Mouse (Mus musculus): Measurements from ENCODE around the gene Tnip3. TPM values are rescaled to one million over a fixed set of nuclear protein-coding genes. Genes with fewer than 3 reads are reported as not detected.
A peak's percentile ranks its signal among the peaks of the same experiment; 100 is the strongest.

The Tnip3 gene
- total and polyA plus RNA-seq, 3 experiments: 0.78 to 2.7 (median 2.0) TPM

- Histone ChIP-seq H3K4me1 (ENCODE audit: control insufficient read depth, insufficient read depth, low read length) (peaks cover 7% of the 10 kb centered on the region), H3K9ac (ENCODE audit: low read depth, low read length) (no peak overlapping the region), H3K79me2 (replicated peaks; ENCODE audit: control insufficient read depth, insufficient read depth, low read length) (no peaks in the 10 kb centered on the region), H3K36me3 (ENCODE audit: control insufficient read depth, insufficient read depth, low read length) (peaks cover 9% of the 10 kb centered on the region), H3K4me3 (no peak overlapping the region), H3K27ac (no peak overlapping the region), H3K27me3 (ENCODE audit: control insufficient read depth, insufficient read depth, low read length) (no peaks in the 10 kb centered on the region)
- TF ChIP-seq CTCF (IDR thresholded peaks at IDR 0.05) (no peak), POLR2A (IDR thresholded peaks at IDR 0.05; ENCODE audit: insufficient read depth, low read depth, low read length) (no peak), EP300 (IDR thresholded peaks at IDR 0.05; ENCODE audit: insufficient read depth, low read depth, low read length) (no peak)
- intact Hi-C loops (cut with DNase I): no loop called here
- DNase-seq: no peak
- WGBS: 71% methylated on average over 1 of the region's 1 CpGs
Observed at GRCm38 (mm10) chr6:65588847-65589246, 63.7 kb downstream of the Tnip3 start.

GRCm38 (mm10) chr6:65590018-65590417 is 64.9 kb downstream of the Tnip3 start:
- WGBS: 74% methylated on average over 2 of the region's 2 CpGs
- no peak for TF ChIP-seq POLR2A (IDR thresholded peaks at IDR 0.05; ENCODE audit: insufficient read depth, low read depth, low read length)
- no peak for TF ChIP-seq CTCF (IDR thresholded peaks at IDR 0.05)
- TF ChIP-seq EP300 (IDR thresholded peaks at IDR 0.05; ENCODE audit: insufficient read depth, low read depth, low read length): no peak
- intact Hi-C loops (cut with DNase I): no loop called here
- Histone ChIP-seq H3K4me3 (no peak overlapping the region), H3K27ac (no peak overlapping the region), H3K4me1 (ENCODE audit: control insufficient read depth, insufficient read depth, low read length) (peaks cover 4% of the 10 kb centered on the region), H3K79me2 (replicated peaks; ENCODE audit: control insufficient read depth, insufficient read depth, low read length) (no peaks in the 10 kb centered on the region), H3K9ac (ENCODE audit: low read depth, low read length) (no peak overlapping the region), H3K36me3 (ENCODE audit: control insufficient read depth, insufficient read depth, low read length) (peaks cover 3% of the 10 kb centered on the region), H3K27me3 (ENCODE audit: control insufficient read depth, insufficient read depth, low read length) (no peaks in the 10 kb centered on the region)
- DNase-seq: no peak

DNA sequence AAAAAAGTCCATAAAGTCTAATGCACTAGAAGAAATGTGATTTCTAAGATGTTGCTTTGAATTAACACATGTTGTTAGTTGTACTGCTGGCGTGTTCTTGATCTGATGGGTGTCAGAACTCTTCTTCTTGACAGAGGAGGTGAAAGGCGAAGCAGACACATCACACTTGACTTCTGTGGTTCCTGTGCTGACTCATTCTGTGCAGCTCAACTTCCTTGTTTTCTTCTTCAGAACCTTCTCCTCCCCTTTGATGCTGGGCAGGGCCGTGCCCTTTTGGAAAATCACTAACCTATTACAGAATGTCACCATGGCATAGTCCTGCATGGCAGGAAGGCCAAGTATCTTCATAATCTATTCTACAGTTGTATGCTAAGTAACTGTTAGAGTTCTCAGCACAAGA is 69.1 kb downstream of the Tnip3 start:
- Histone ChIP-seq H3K79me2 (replicated peaks; ENCODE audit: control insufficient read depth, insufficient read depth, low read length) (no peaks in the 10 kb centered on the region), H3K9ac (ENCODE audit: low read depth, low read length) (no peak overlapping the region), H3K36me3 (ENCODE audit: control insufficient read depth, insufficient read depth, low read length) (no peaks in the 10 kb centered on the region), H3K27ac (no peak overlapping the region), H3K4me3 (no peak overlapping the region), H3K4me1 (ENCODE audit: control insufficient read depth, insufficient read depth, low read length) (no peaks in the 10 kb centered on the region), H3K27me3 (ENCODE audit: control insufficient read depth, insufficient read depth, low read length) (no peaks in the 10 kb centered on the region)
- intact Hi-C loops (cut with DNase I): no loop called here
- peak in 1 of 2 experiments; percentile 33 for DNase-seq
- 62% methylated on average over 3 of the region's 3 CpGs for WGBS
- TF ChIP-seq EP300 (IDR thresholded peaks at IDR 0.05; ENCODE audit: insufficient read depth, low read depth, low read length): no peak
- TF ChIP-seq POLR2A (IDR thresholded peaks at IDR 0.05; ENCODE audit: insufficient read depth, low read depth, low read length): no peak
- no peak for TF ChIP-seq CTCF (IDR thresholded peaks at IDR 0.05)

DNA sequence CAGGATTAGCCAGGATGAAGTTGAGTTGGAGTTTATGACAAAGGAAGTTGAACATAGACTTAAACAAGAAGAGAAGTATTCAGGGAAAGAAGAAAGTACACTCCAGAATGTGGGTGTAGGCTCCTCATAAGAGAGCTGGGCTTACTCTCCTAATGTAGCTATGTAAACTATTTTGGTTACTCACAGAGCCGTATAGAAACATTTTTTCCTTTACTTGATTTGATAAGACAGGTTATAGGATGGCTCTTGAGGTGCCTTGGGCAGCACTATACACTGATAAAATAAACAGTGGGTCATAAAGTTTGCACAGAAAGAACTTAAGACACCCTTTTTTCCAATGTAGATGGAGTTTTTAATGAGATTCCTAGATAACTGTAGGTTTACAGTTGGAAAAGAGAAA is 70.3 kb downstream of the Tnip3 start:
- DNase-seq: no peak
- TF ChIP-seq EP300 (IDR thresholded peaks at IDR 0.05; ENCODE audit: insufficient read depth, low read depth, low read length): no peak
- no peak for TF ChIP-seq CTCF (IDR thresholded peaks at IDR 0.05)
- no peak for TF ChIP-seq POLR2A (IDR thresholded peaks at IDR 0.05; ENCODE audit: insufficient read depth, low read depth, low read length)
- Histone ChIP-seq H3K4me3 (no peak overlapping the region), H3K27ac (no peak overlapping the region), H3K79me2 (replicated peaks; ENCODE audit: control insufficient read depth, insufficient read depth, low read length) (no peaks in the 10 kb centered on the region), H3K9ac (ENCODE audit: low read depth, low read length) (no peak overlapping the region), H3K27me3 (ENCODE audit: control insufficient read depth, insufficient read depth, low read length) (no peaks in the 10 kb centered on the region), H3K36me3 (ENCODE audit: control insufficient read depth, insufficient read depth, low read length) (no peaks in the 10 kb centered on the region), H3K4me1 (ENCODE audit: control insufficient read depth, insufficient read depth, low read length) (no peaks in the 10 kb centered on the region)
- intact Hi-C loops (cut with DNase I): no loop called here
- WGBS: 56% methylated on average over 1 of the region's 1 CpGs

DNA sequence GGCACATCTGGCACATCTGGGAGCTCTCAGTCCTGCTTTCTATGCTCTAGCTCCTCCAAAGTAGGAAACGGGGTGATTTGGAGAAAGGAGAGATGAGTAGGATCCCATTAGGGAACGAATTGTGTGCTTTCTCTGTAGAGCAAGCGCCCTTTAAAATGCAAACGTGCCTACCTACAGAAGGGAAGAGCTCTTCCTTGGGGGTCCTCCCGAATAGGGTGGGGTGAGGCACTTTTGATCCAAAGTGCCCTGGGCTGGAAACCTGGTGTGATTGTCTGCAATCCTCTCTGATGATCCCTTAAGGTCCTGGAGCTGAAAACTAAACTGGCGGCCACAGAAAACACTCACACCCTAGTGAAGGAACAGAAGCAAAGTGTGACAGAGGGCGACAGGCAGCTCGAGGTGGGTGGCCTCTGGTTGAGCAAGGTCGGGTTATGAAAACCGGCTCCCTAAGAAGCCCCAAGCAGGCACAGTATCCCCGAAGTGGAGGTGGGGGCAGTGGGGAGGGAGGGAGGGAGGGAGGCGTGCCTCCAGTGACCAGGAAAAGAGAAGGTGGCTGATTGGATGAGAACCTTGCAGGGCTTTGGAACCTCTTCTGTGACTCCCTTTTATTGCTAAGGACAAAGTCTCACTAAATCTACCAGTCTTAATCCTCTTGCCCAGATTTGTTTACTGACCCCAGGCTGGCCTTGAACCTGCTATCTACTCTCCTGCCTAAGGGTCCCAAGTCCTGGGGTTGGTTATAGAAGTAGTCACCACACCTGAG is 72.1 kb downstream of the Tnip3 start:
- DNase-seq: no peak
- H3K4me1 ChIP-seq (ENCODE audit: control insufficient read depth, insufficient read depth, low read length): no peaks in the 10 kb centered on the region
- intact Hi-C loops (cut with DNase I): no loop called here
- H3K36me3 ChIP-seq (ENCODE audit: control insufficient read depth, insufficient read depth, low read length): no peaks in the 10 kb centered on the region
- H3K79me2 ChIP-seq (replicated peaks; ENCODE audit: control insufficient read depth, insufficient read depth, low read length): no peaks in the 10 kb centered on the region
- no peak overlapping the region for H3K4me3 ChIP-seq
- WGBS: 47% methylated on average over 12 of the region's 12 CpGs
- H3K9ac ChIP-seq (ENCODE audit: low read depth, low read length): no peak overlapping the region
- H3K27ac ChIP-seq: no peak overlapping the region
- TF ChIP-seq CTCF (IDR thresholded peaks at IDR 0.05) (no peak), POLR2A (IDR thresholded peaks at IDR 0.05; ENCODE audit: insufficient read depth, low read depth, low read length) (no peak), EP300 (IDR thresholded peaks at IDR 0.05; ENCODE audit: insufficient read depth, low read depth, low read length) (no peak)
- H3K27me3 ChIP-seq (ENCODE audit: control insufficient read depth, insufficient read depth, low read length): no peaks in the 10 kb centered on the region

DNA sequence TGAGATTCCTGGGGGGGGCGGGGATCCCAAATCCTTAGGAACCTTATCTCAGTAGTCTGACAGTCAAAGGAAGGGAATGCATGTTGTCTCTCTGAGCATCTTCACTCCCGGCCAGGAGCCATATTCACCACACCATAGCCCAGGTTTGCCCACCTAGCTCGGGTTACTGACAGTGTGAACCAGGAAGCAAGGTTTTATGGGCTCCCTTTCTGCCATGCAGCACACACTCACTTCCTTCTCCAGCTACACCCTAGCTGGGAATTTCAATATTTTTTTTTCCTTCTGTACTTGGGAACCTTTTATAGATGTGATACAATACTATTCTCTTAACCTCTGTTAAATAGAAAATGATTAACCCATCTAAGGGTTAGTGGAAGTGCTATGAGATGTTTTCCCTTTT is 73.4 kb downstream of the Tnip3 start:
- no peaks in the 10 kb centered on the region for H3K36me3 ChIP-seq (ENCODE audit: control insufficient read depth, insufficient read depth, low read length)
- no peaks in the 10 kb centered on the region for H3K4me1 ChIP-seq (ENCODE audit: control insufficient read depth, insufficient read depth, low read length)
- H3K27ac ChIP-seq: no peak overlapping the region
- DNase-seq: no peak
- 78% methylated on average over 3 of the region's 3 CpGs for WGBS
- TF ChIP-seq CTCF (IDR thresholded peaks at IDR 0.05) (no peak), EP300 (IDR thresholded peaks at IDR 0.05; ENCODE audit: insufficient read depth, low read depth, low read length) (no peak), POLR2A (IDR thresholded peaks at IDR 0.05; ENCODE audit: insufficient read depth, low read depth, low read length) (no peak)
- H3K9ac ChIP-seq (ENCODE audit: low read depth, low read length): no peak overlapping the region
- no peak overlapping the region for H3K4me3 ChIP-seq
- intact Hi-C loops (cut with DNase I): no loop called here
- no peaks in the 10 kb centered on the region for H3K27me3 ChIP-seq (ENCODE audit: control insufficient read depth, insufficient read depth, low read length)
- H3K79me2 ChIP-seq (replicated peaks; ENCODE audit: control insufficient read depth, insufficient read depth, low read length): no peaks in the 10 kb centered on the region
